Mouse (Mus musculus) left cerebral cortex, postnatal 36 days (tissue): ENCODE measurements around the gene Hist1h4a. TPM values are rescaled to one million over a fixed set of nuclear protein-coding genes. Genes with fewer than 3 reads are reported as not detected.

Experiments used
- DNase-seq, 2 experiments: peaks; one replicate each; pipeline ENCODE4 v3.0.0; 2021 to 2022; ENCODE audit warnings: low spot score in 2 of 2, mixed read lengths in 1 of 2
- intact Hi-C: fragments of 180-260 bp; cut with DNase I; formaldehyde crosslinking; loops from one replicate; pipeline ENCODE4 v1.15.1; 2025
- total RNA-seq, 2 experiments: library from RNA; stranded (reverse); gene quantifications; 2 replicates each; pipeline ENCODE4 v1.2.3; 2021

The Hist1h4a gene
- total RNA-seq, 2 experiments from 2014 or later = 62.2 to 71.7 TPM

DNA sequence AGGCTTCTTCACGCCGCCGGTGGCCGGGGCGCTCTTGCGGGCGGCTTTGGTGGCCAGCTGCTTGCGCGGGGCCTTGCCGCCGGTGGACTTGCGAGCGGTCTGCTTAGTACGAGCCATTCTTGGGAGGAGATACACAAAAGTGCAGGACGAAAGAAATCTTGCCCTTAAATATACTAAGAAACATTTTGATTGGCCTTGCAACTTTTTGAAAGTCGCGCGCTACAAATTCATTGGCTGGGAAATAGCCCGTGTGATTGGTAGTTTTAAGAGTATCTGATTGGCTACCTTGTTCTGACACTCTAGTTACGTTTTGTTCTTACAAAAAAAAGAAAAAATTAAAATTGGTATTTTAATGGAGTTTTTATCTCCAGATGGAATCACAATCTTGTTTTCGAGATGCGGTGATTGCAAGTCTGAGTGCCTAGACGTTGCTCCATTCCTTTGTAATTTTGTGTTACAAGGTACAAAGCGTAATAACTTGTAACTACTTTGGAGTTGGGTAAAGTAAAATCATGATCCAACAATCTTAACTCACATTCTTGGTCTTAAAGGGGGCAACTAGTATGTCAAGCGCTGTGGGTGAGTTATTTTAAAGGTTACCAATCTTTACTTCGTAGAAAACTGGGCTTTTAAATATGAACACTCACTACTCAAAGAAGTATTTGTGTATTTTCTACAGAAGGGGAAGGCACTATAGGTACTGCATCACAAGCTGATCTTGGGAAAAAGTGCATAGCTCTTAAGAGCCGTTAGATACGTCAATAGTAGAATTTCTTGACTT lies 15.5 kb downstream of the Hist1h4a start, which contains the start of gene Hist1h3c:
TSS of gene Hist1h3c (minus strand) at position 222 of the 781 bp plus-strand sequence.
- DNase-seq = peak; percentile 70 to 84
- intact Hi-C loops = loop anchor here (5.0 kb wide), 1 partner anchor 1703 kb away; the partner anchor contains the start of genes Hist1h2ag, Hist1h2bj and Hist1h4i

DNA sequence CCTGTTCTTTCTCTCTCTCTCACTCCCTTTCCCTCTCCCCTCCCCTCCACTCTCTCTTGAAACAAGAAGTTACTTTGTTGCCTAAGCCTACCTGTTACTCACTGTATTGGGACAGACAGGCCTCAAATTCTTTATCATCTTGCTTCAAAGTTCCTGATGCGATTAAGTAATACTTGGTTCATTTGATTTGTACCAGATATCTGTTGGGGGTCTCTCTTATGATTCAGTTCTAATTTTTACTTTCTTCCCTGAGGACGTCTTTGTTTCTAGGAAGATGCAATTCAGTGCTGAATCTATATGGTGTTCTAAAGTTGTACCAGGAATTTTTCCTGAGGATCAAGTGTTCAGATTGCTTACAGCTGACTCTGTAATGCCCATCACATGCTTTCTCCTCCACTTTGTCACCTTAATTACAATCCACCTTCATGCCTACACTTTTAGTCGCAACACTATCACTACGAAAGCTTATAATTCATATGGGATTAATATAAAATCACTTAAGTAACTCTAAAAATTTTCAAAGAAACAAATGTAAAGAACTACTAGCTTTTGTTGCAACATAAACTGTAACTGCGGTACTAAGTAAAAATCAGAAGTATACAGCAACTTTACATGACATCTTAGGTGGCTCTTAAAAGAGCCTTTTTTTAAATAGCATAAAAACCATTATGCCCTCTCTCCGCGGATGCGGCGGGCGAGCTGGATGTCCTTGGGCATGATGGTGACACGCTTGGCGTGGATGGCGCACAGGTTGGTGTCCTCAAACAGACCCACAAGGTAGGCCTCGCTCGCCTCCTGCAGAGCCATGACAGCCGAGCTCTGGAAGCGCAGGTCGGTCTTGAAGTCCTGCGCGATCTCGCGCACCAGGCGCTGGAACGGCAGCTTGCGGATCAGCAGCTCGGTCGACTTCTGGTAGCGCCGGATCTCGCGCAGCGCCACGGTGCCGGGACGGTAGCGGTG lies 16.3 kb downstream of the Hist1h4a start:
- DNase-seq = no peak
- intact Hi-C loops = loop anchor here (5.0 kb wide), 2 partner anchors 162 to 1702 kb away; partner anchors contain the start of genes Hist1h2ag, Hist1h2bj, Hist1h4d and Hist1h4i

DNA sequence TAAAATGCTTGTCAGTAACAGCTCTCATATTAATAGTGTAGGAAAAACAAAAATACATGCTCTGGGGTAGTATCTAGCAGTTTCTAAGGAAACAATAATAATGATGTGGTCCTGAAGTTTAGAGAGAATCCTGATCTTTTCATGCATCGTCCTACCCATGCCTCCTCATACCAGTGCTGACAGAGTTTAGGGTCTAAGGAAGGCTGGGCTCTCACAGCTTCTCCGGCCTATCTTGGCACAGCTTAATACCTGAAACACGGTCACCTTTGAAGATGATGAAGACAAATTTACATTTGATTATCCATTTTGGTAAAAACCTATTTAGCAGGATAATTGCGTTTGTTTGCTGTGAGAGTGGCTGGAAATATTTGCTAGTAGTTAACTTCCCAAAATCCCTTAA lies 17.1 kb downstream of the Hist1h4a start:
- DNase-seq = no peak
- intact Hi-C loops = loop anchor here (5.0 kb wide), 1 partner anchor 162 kb away; the partner anchor contains the start of gene Hist1h4d

DNA sequence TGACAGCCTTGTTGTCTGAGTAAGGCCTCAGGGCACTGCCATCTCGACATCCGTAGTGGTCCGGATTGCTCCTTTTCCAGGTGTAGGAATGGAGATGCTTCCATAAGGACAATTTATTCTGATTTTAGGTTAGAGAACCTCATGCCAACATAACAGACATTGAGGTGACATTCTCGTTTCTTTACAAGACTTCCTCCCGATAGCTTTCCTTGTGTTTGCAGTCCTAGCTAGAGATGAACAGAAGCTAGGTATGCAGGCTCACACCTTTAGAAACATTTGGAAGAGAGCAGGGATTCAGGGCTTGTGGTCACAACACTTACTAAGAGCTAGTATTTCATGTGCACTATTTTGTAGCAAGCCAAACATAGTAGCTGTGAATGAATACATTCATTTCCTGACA lies 17.8 kb downstream of the Hist1h4a start:
- no peak for DNase-seq

DNA sequence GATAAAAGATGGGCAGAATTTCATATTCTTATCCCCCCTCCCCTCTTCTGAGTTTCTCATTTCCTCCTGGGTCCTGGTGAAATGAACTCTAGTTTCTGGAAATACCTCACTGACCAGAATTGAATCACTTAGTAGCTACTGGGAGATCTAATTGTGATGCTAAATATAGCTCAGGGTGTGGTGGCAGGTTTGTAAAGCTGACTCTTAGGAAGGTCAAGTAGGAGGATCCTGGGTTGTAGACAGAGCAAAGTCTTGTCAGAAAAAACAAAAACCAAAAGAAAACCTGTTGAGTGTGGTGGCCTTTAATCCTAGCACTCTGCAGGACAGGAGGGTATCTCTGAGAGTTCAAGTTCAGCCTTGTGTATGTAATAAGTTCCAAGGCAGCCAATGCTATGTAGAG lies 19.0 kb downstream of the Hist1h4a start:
- DNase-seq = no peak
- intact Hi-C loops = loop anchor here (5.0 kb wide), 1 partner anchor 160 kb away; the partner anchor contains the start of gene Hist1h4d

More for the DNA sequence above, 17.8 kb downstream of the Hist1h4a start:
- intact Hi-C loops = loop anchor here (5.0 kb wide), 1 partner anchor 161 kb away; the partner anchor contains the start of gene Hist1h4d

DNA sequence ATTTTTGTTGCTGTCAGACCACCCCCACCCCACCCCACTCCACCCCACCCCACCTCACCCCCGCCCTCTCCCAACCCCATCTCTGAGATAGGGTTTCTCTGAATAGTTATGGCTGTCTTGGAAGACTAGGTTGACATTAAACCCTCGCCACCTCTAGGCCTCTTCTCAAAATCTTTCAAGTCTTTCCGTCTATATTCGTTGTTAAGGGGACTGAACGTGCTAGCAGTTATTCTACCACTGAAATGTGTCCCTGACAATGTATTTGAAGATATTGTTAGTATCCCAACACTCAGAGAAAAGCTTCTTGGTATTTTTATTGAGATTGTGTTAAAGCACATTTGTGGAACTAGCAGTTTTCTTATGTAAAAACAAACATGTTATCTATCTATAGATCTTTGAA lies 20.1 kb downstream of the Hist1h4a start:
- DNase-seq = no peak
- intact Hi-C loops = loop anchor here (5.0 kb wide), 1 partner anchor 159 kb away; the partner anchor contains the start of gene Hist1h4d

DNA sequence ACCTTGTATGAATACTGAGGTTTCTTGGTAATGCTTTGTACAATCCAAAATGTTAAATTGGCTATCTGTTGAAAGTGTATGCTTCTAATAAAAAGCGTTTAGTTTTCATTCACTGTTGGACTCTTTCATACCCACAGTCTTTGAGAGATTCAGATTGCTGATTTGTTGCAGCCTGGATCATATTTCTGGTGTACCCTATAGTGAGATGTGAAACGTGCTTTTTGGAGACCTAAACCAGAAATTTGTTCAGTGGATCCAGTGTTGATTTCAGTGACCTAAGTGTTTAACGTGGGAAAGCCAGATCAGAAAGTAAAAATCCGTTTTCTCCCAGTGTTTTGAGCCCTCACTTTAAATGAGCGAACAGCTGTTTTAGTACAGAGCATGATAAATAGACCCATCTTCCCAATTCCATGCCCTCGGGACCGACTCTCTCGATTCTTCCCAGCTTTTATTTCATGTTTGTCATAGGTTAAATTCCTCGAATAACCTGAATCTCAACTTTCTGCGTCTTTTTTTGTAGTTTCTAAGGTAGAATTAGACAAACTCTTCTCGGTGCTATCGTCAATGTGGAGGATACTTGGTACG lies 20.7 kb downstream of the Hist1h4a start:
- DNase-seq = no peak
- intact Hi-C loops = loop anchor here (5.0 kb wide), 1 partner anchor 158 kb away; the partner anchor contains the start of gene Hist1h4d

DNA sequence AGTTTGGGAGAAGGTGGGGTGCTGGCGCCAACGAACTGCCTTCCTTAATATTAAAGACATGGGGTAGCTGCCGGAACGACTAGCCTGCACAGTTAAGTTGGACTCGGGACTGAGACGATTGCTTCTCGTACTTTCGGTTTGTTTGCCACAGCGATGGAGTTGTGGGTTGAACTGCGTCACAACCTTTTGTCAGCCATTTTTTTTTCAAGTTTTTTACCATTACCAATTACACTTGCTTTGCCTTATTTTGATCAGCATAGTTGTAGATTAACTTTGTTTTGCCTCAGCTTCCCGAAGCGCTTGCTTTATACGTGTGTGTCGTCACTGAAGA lies 21.1 kb downstream of the Hist1h4a start:
- no peak for DNase-seq
- intact Hi-C loops = loop anchor here (2.0 to 5.0 kb wide), 3 partner anchors 41 to 158 kb away; partner anchors contain the start of genes Hist1h1e, Hist1h2be, Hist1h4c and Hist1h4d

DNA sequence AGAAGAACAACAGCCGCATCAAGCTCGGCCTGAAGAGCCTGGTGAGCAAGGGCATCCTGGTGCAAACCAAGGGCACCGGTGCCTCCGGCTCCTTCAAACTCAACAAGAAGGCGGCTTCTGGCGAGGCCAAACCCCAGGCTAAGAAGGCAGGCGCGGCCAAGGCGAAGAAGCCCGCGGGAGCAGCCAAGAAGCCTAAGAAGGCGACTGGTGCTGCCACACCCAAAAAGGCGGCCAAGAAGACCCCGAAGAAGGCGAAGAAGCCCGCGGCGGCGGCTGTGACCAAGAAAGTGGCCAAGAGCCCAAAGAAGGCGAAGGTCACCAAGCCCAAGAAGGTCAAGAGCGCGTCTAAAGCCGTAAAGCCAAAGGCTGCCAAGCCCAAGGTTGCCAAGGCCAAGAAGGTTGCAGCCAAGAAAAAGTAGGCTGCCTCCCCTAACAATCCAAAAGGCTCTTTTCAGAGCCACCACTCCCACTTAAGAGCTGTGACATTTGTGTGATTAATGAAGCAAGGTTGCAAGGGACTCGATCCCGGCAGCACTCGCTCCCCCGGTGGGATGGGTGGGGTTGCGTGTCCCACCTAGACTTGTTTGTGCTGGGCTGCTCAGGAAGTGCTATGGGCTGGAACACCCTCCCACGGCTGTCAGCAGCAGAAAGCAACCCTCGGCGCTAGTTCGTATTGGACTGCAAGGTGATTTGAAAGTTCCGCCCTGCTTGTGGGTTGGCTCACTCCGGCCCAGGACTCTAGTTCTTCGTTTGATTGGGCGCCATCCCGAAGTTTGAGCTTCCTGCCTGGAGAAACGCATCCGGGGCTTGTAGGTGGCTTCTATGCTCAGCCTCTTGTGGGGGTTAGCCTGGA lies 21.7 kb downstream of the Hist1h4a start:
- intact Hi-C loops = loop anchor here (2.0 to 5.0 kb wide), 2 partner anchors 40 to 117 kb away; partner anchors contain the start of genes Hist1h1e, Hist1h2be and Hist1h4c
- DNase-seq = peak; percentile 94

DNA sequence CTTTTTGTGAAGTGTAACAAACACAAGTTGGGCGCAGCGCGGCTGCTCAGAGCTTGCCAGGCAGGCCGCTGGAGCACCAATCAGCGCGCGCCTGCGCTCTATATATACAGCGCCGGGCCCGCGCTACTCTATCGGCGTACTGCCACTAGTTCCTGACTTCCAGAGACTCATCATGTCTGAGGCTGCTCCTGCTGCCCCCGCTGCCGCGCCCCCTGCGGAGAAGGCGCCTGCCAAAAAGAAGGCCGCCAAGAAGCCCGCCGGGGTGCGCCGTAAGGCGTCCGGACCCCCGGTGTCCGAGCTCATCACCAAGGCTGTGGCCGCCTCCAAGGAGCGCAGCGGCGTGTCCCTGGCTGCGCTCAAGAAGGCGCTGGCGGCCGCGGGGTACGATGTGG lies 22.4 kb downstream of the Hist1h4a start, which contains the start of gene Hist1h1c:
TSS of gene Hist1h1c (plus strand) at position 132 of the 392 bp plus-strand sequence.
- intact Hi-C loops = loop anchor here (2.0 to 5.0 kb wide), 2 partner anchors 40 to 116 kb away; partner anchors contain the start of genes Hist1h1e, Hist1h2be and Hist1h4c
- DNase-seq = peak; percentile 88 to 89

DNA sequence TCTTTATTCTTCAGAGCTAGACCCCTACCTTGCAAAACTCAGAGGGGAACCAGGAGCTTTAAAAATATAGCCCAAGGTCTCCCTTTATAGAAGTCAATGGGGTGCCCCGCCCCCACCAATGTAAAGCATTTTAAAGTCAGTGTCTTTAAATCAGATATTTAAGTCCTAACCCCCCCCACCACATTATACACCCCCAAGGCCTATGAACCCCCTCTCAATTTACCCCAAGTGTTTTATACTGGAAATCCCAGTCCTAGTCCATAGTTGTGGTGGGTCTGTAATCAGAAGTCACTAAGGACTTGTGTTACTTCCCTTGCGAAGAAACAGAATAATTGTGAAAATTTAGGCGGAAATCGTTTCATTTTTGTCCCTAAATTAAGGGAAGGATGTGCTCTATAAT lies 23.0 kb downstream of the Hist1h4a start:
- no peak for DNase-seq
- intact Hi-C loops = loop anchor here (2.0 to 5.0 kb wide), 2 partner anchors 39 to 116 kb away; partner anchors contain the start of genes Hist1h1e, Hist1h2be and Hist1h4c

DNA sequence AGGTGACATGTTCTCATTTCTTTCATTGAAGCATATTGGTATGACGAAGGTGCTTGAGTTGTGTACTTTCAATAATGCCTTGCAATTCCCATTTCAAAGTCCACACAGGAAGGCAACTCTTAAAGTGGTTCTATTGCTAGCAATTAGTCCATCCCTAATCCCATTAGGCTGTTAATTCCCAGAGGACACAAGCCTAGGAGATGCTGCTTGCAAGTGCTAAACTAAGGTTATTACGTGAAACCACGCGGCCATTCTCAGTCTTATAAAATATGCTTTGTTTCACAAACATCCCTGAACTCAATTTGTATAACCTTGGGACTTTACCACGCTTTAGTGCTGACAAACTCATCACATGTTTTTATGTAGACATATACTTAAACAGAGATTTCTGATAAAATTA lies 23.9 kb downstream of the Hist1h4a start:
- DNase-seq = no peak
- intact Hi-C loops = loop anchor here (5.0 kb wide), 1 partner anchor 115 kb away; the partner anchor contains the start of genes Hist1h1e and Hist1h2be

DNA sequence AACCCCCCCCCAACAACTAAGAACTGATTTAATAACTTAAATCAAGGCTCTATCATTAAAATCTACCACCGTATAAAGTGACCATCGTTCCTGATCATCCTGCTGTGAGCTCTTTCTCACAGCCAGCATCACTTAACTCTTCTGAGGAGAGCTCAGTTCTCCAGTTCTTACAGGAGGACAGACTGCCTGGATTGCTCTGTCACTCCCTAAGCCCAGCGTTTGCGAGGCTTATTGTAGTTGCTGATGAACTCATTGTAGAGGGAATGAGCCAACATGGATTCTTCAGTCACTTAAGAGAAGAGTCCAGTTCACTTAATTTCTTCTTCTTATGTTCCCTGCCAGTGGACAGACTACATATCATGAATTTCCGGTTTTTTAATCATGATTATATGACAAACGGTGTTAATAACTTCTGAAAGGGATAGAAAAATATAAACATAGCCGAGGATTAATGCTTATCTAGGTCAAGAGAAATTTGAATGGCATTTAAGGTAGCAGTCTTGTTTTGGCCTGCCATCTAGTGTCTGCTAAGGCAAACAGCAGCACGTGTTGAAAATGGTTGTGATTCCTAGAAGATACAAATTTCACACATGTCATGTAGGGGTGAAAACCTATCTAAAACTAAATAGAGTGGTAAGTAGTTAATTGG lies 28.8 kb downstream of the Hist1h4a start:
- intact Hi-C loops = loop anchor here (1.0 kb wide), 1 partner anchor 31 kb away; no protein-coding TSS in a partner anchor
- no peak for DNase-seq

DNA sequence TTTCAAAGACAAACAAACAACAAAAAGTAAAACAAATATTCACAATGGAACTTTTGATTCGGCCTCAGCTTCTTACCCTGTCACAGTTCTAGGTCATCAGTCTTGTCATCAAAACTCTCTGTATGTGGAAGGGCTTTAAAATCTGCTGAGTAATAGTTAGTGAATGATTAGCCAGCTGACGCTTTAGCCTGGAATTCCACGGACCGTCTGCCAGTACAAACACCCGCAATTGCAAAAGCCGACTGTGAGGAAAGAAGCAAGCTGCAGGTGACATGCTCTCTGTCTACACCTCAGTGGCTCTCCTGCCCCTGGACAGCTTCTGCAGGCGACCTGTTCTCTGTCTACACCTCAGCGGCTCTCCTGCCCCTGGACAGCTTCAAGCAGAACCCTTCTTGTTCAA lies 30.6 kb downstream of the Hist1h4a start:
- DNase-seq = no peak
- intact Hi-C loops = no loop called here

DNA sequence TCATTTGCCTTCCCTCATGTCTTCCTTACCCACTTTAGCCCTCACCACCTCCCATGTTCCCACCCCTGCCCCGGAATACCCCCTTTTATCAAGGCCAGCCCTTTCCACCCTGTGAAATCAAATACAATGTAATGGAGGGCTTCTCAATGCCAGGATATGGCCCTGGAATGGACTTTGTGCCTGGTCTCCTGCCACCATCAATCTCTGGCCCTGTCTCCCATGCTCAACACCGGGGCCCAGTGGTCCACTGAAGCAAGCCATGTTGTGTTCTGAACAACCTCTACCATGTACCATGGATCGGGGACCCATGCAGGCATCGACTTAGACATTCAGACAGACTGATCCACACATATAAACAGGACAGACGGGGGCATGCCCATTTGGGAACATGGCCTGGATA lies 31.3 kb downstream of the Hist1h4a start:
- intact Hi-C loops = no loop called here
- no peak for DNase-seq

DNA sequence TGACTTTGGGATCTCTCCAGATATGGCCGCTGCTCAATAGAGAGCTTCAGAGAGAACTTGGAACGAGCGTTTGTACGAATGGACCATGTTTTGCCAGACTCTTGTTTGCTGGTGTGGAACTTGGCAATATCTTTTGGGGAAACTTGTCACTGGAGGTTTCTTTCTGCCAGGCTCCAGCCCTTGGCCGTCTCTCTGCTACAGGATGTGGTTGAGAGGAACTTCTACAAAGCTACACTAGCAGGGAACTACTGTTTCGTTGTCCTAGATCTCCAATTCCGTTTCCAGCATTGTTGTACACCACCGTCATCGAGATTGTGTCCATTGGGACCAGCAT lies 31.9 kb downstream of the Hist1h4a start:
- no peak for DNase-seq
- intact Hi-C loops = no loop called here

DNA sequence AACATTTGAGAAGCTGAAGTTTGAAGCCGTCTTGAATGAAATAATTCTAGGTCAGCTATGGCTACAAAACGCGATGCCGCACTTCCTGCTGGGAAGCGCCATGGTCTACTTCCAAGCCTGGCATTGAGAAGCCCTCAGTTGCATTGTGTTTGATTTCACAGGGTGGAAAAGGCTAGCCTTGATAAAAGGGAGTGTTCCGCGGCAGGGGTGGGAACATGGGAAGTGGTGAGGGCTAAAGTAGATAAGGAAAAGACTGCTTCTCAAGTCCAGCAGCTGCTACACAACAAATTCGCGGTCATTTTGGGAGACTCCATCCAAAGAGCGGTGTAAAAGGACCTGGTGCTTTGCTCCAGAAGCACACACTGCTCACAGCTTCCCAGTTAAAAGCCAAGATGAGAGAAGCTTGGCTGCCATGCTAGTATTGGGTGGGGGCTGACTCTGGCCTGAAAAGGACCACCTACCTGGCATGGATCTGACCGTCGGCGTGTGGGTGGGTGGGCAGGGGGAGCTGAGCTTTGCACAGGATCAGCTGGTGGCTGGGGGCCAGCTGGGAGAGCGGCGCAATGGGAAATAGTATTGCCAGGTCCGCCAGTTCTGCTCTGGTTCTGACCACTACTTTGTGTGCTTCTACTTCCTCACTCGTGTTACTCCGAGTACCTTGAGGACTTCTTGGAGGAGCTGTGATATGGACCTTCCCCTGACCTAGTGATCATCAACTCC lies 32.4 kb downstream of the Hist1h4a start:
- DNase-seq = no peak
- intact Hi-C loops = no loop called here
